Mouse (Mus musculus) kidney, embryonic 14.5 days (tissue): ENCODE results near the gene Rbfox2. TPM values are rescaled to one million over a fixed set of nuclear protein-coding genes. Genes with fewer than 3 reads are reported as not detected.

Experiments used
- ATAC-seq: fragments of 200-750 bp; cut with Nextera tagmentation; 2 replicates; pipeline ENCODE4 v1.8.0; 2017; ENCODE audit warnings: moderate number of reproducible peaks, mild to moderate bottlenecking, moderate TSS enrichment, moderate library complexity; ENCODE audit not compliant: low FRiP score, low TSS enrichment
- H3K27ac ChIP-seq: fragments of 300-500 bp; sonication (generic); 2 replicates; pipeline ENCODE4 v1.5.1; 2014; ENCODE audit warnings: low read depth, mild to moderate bottlenecking, low read length, moderate library complexity, mixed read lengths
- H3K27me3 ChIP-seq: fragments of 300-500 bp; sonication (generic); 2 replicates; pipeline ENCODE4 v1.6.1; 2014; ENCODE audit warnings: mild to moderate bottlenecking, low read length; ENCODE audit not compliant: control insufficient read depth, insufficient read depth
- H3K36me3 ChIP-seq: fragments of 300-500 bp; sonication (generic); 2 replicates; pipeline ENCODE4 v1.6.1; 2014; ENCODE audit warnings: low read length, mixed read lengths; ENCODE audit not compliant: control insufficient read depth, insufficient read depth
- H3K4me1 ChIP-seq: fragments of 300-500 bp; sonication (generic); 2 replicates; pipeline ENCODE4 v1.6.1; 2014; ENCODE audit warnings: low read length, mixed read lengths; ENCODE audit not compliant: control insufficient read depth, insufficient read depth
- H3K4me2 ChIP-seq: fragments of 300-500 bp; sonication (generic); replicated peaks from 2 replicates; pipeline ENCODE4 v1.6.1; 2014; ENCODE audit warnings: low read depth, mild to moderate bottlenecking, low read length
- H3K4me3 ChIP-seq: fragments of 300-500 bp; sonication (generic); 2 replicates; pipeline ENCODE4 v1.5.1; 2014; ENCODE audit warnings: mild to moderate bottlenecking, low read length
- H3K9ac ChIP-seq: fragments of 300-500 bp; sonication (generic); 2 replicates; pipeline ENCODE4 v1.6.1; 2014; ENCODE audit warnings: low read depth, mild to moderate bottlenecking, low read length, moderate library complexity
- H3K9me3 ChIP-seq: fragments of 300-500 bp; sonication (generic); 2 replicates; pipeline ENCODE4 v1.6.1; 2016; ENCODE audit warnings: low read length; ENCODE audit not compliant: control insufficient read depth
- WGBS: fragments of 180-500 bp; shearing (Covaris S2); extraction: QIAGEN DNeasy Blood & Tissue Kit; methylation state at CpG from one replicate; pipeline ENCODE4 v1.1.7; 2014; 5-methylcytosine and 5-hydroxymethylcytosine counted together
- polyA plus RNA-seq: library from polyadenylated mRNA; unstranded; fragments of >200 nt; fragmentation: Nextera tagmentation; extraction: Ambion mirVana; gene quantifications from 2 replicates; pipeline ENCODE4 v1.2.1, GENCODE M21; 2014

Gene Rbfox2
- polyA plus RNA-seq, 1 experiment from 2014 or later: 64.6 TPM

DNA sequence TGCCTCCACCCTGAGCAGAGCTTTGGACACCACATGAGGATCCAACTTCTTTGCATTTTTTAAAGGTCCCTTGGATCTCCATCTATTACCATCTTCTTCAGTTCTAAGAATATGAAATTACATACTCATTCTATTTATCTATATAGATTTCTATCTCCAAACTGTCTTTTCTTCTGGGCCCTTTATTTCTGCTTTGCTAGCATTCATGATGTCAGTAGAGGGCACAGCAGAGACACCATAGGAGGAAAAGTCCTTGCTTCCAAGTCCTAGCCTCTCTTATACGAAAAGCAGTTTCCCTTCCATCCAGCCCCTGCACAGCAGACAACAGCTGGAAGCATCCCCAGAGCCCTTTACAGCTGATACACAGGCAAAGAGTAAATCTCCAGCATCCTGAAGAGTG is 69.1 kb downstream of the Rbfox2 start:
- Histone ChIP-seq H3K27ac (no peak overlapping the region), H3K9ac (no peak overlapping the region), H3K4me2 (no peak overlapping the region), H3K4me3 (no peak overlapping the region), H3K9me3 (no peaks in the 10 kb centered on the region), H3K4me1 (peaks cover 4% of the 10 kb centered on the region; the same call in 1 of the 2 replicates), H3K36me3 (no peaks in the 10 kb centered on the region), H3K27me3 (no peaks in the 10 kb centered on the region)
- 52% methylated on average over 1 of the region's 1 CpGs for WGBS
- no peak for ATAC-seq

DNA sequence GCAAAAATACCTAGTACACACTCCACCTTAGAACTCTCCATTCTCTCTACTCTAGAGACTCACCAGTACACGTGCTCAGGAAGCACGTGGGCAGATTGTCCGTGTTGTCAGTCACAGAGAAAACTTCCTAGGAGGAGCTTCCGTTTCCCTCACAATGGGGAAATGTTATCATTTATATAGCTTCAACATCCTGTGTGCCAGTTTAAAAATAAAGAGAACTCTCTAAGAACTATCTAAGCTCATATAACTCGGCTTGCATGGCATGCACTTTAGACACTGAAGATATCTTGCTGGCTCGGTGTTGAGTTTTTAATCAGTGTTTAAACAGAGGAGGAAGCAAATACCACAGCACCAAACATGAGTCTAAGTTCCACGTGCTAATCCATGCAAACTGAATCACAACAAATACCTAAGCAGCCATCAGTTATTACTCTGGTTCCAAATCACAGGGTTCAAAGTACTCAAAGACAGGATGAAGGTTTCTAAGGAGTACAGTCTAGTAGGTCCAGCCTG is 70.7 kb downstream of the Rbfox2 start:
- peaks cover 4% of the 10 kb centered on the region; the same call in 1 of the 2 replicates for H3K4me1 ChIP-seq
- H3K27me3 ChIP-seq: no peaks in the 10 kb centered on the region
- WGBS: 69% methylated on average over 7 of the region's 7 CpGs
- H3K9me3 ChIP-seq: no peaks in the 10 kb centered on the region
- no peak overlapping the region for H3K27ac ChIP-seq
- no peak overlapping the region for H3K9ac ChIP-seq
- ATAC-seq: no peak
- no peaks in the 10 kb centered on the region for H3K36me3 ChIP-seq
- H3K4me2 ChIP-seq: no peak overlapping the region
- no peak overlapping the region for H3K4me3 ChIP-seq

DNA sequence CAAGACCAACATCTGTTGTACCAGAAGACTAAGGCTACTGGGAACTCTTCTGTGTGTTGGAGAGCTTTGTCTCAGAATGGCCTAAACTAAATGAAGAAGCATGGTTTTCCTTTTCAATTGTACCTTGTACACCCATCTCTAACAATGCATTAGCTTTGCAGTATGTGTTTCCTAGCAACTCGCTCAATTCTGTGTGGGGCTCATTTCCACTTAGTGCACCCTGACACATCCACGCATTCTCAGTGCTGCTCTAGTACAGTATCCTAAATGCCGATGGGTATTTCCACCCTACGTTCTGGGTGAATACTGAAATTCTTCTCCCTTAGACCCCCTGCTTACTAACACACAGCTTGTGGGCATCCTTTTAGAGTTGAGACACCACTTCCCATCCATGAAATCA is 71.3 kb downstream of the Rbfox2 start:
- no peaks in the 10 kb centered on the region for H3K27me3 ChIP-seq
- no peak overlapping the region for H3K9ac ChIP-seq
- no peak for ATAC-seq
- no peaks in the 10 kb centered on the region for H3K36me3 ChIP-seq
- peaks cover 4% of the 10 kb centered on the region; the same call in 1 of the 2 replicates for H3K4me1 ChIP-seq
- WGBS: 93% methylated on average over 4 of the region's 4 CpGs
- no peak overlapping the region for H3K4me3 ChIP-seq
- no peaks in the 10 kb centered on the region for H3K9me3 ChIP-seq
- no peak overlapping the region for H3K27ac ChIP-seq
- no peak overlapping the region for H3K4me2 ChIP-seq

DNA sequence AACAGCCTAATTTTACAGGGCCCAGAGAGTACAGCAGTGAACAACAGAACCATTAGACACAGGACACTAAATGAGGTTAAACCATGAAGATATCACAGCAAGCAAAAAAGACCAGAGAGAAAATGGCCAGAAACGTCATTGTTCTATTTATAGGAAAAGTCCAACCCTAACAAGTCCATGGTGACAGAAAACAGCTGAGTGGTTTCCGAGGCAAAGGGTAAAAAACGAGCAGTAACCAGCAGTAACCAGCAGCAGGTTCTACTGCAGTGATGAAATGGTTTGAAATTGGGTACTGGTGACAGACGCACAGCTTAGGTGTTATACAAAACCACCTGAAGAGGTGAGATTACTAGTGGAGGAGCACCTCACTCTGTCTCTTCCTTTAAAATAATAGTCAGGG is 72.5 kb downstream of the Rbfox2 start:
- no peaks in the 10 kb centered on the region for H3K9me3 ChIP-seq
- H3K9ac ChIP-seq: no peak overlapping the region
- H3K36me3 ChIP-seq: no peaks in the 10 kb centered on the region
- no peak overlapping the region for H3K4me2 ChIP-seq
- no peak overlapping the region for H3K4me3 ChIP-seq
- ATAC-seq: no peak
- peaks cover 4% of the 10 kb centered on the region; the same call in 1 of the 2 replicates for H3K4me1 ChIP-seq
- WGBS: 65% methylated on average over 4 of the region's 4 CpGs
- H3K27me3 ChIP-seq: no peaks in the 10 kb centered on the region
- no peak overlapping the region for H3K27ac ChIP-seq

DNA sequence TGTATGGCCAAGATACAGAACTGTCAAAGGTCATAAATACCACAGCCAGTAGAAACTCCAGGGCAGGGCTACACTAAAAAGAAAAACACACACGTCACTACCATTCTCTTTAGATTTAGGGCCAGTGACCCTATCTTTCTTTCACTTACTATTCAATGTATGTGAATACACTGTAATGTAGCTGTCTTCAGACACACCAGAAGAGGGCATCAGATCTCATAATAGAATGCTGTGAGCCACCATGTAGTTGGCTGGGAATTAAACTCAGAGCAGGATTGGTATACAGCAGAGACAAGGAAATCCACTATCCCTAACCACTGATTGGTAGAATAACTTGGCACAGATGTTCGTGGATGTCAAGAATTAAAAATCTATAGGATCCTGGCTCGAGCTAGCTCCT is 76.7 kb downstream of the Rbfox2 start:
- H3K9ac ChIP-seq: no peak overlapping the region
- H3K36me3 ChIP-seq: no peaks in the 10 kb centered on the region
- H3K4me2 ChIP-seq: no peak overlapping the region
- no peaks in the 10 kb centered on the region for H3K27me3 ChIP-seq
- H3K4me3 ChIP-seq: no peak overlapping the region
- peaks cover 3% of the 10 kb centered on the region; the same call in 1 of the 2 replicates for H3K4me1 ChIP-seq
- H3K9me3 ChIP-seq: no peaks in the 10 kb centered on the region
- no peak overlapping the region for H3K27ac ChIP-seq
- 72% methylated on average over 3 of the region's 3 CpGs for WGBS
- no peak for ATAC-seq

DNA sequence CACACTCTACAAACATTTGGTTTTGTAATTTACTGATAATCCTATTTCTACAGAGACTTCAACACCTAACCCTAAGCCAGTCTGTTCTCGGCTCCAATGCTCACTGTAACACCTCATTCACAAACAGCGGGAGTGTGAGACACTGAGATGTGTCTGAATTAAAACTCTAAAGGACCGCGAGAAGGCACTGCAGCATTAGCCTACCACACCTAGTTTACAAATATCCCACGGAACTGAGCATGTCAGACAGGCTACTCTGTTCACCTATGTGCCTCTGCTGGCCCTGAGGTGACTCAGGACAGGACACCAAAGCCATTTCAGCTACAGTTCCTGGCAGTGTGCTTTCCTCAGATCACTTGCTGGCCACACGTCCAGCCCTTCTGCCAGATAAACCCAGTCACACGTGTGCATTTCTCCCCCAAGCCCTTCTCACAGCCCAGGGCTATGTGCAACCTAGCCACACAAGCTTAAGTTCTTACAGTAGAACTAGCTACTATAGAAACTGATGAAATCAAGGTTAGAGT is 79.9 kb downstream of the Rbfox2 start:
- H3K36me3 ChIP-seq: no peaks in the 10 kb centered on the region
- no peaks in the 10 kb centered on the region for H3K9me3 ChIP-seq
- no peak for ATAC-seq
- H3K4me2 ChIP-seq: no peak overlapping the region
- H3K27me3 ChIP-seq: no peaks in the 10 kb centered on the region
- 64% methylated on average over 7 of the region's 7 CpGs for WGBS
- no peak overlapping the region for H3K9ac ChIP-seq
- no peaks in the 10 kb centered on the region for H3K4me1 ChIP-seq
- H3K4me3 ChIP-seq: no peak overlapping the region
- no peak overlapping the region for H3K27ac ChIP-seq

DNA sequence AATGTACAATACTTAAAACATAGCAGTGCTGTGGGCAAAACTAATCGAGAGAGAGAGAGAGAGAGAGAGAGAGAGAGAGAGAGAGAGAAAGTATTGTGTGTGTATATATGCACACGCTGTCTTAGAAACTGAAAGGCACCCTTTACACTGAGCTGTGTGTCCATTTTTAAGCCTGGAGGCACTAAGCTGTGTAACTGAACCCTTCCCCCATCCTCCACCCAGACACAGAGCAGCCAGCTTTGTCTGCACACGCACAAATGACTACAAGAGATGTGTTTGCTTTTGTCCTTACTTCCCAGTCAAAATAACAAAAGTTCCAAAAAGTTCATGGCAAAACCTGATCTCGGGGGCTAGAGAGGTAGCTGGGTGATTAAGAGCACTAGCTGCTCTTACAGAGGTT is 80.9 kb downstream of the Rbfox2 start:
- Histone ChIP-seq H3K27me3 (no peaks in the 10 kb centered on the region), H3K4me2 (no peak overlapping the region), H3K4me1 (no peaks in the 10 kb centered on the region), H3K36me3 (no peaks in the 10 kb centered on the region), H3K27ac (no peak overlapping the region), H3K9me3 (no peaks in the 10 kb centered on the region), H3K4me3 (no peak overlapping the region), H3K9ac (no peak overlapping the region)
- 62% methylated on average over 4 of the region's 4 CpGs for WGBS
- no peak for ATAC-seq

DNA sequence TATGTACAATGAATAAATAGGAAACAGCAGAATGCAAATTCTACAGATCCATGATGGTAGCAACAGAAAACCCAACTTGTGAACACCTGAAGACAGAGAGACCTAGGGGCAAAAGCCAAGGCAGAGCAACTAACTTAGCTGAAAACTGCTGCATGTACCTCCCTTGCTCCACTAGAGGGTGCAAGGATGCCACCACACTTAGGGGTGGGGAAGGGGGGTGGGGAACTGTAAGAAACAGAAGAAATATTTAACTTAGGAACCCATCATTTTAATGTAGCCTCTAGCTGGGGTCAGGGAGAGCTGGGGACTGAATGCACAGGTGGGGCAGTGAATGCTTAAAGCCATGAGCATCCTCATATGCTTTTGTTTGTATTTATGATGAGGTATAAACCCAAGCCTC is 81.5 kb downstream of the Rbfox2 start:
- ATAC-seq: peak; percentile 72; the same call in 1 of the 2 replicates
- H3K9me3 ChIP-seq: no peaks in the 10 kb centered on the region
- no peaks in the 10 kb centered on the region for H3K27me3 ChIP-seq
- no peaks in the 10 kb centered on the region for H3K4me1 ChIP-seq
- no peak overlapping the region for H3K27ac ChIP-seq
- no peak overlapping the region for H3K9ac ChIP-seq
- no peak overlapping the region for H3K4me2 ChIP-seq
- no peaks in the 10 kb centered on the region for H3K36me3 ChIP-seq
- no peak overlapping the region for H3K4me3 ChIP-seq

DNA sequence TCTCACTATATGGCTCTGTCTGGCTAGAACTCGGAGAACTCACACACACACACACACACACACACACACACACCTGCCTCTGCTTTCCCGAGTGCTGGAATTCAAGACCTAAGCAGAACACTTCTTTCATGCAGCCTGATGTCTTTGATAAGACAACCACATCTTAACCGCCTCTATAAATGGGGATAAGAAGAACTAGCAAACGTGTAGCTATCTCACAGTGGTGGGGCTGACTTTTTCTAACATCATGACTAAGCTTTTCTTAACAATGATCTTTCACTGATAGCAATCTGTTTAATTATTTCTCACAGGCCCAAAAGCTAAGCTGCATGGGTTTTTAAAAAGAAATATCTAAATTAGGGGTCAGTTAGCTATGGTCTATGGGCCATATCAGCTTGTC is 86.0 kb downstream of the Rbfox2 start:
- 72% methylated on average over 4 of the region's 4 CpGs for WGBS
- ATAC-seq: no peak
- Histone ChIP-seq H3K4me1 (peaks cover 10% of the 10 kb centered on the region), H3K4me3 (no peak overlapping the region), H3K9ac (no peak overlapping the region), H3K27ac (no peak overlapping the region), H3K36me3 (no peaks in the 10 kb centered on the region), H3K4me2 (no peak overlapping the region), H3K9me3 (no peaks in the 10 kb centered on the region), H3K27me3 (no peaks in the 10 kb centered on the region)
